Mouse (Mus musculus) cerebellum, postnatal 10 days (tissue): ENCODE results near the gene Perm1.
A peak's percentile ranks its signal among the peaks of the same experiment; 100 is the strongest.

Experiments
- DNase-seq, 2 experiments: peaks; one replicate each; pipeline ENCODE4 v3.0.0; 2021; ENCODE audit warnings: mixed read lengths in 2 of 2

Perm1 gene

DNA sequence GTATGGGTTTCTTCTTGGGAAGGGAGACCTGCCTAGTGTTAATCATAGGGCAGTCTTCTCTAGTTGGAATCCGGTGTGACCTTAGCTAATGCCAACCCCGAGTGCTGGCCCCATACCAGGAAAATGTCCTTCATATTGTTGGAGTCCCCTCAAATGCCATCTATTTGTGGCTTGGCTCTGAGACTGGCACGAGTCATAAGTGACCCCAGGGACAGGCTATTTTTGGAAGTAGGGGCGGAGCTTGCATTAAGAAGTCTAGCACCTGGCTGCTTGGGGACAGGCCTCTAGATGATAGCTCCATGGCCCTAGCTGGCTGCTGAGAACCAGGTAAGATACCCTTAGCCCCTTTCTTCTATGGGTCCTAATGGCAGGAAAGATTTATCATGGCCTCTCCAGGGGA, at the start of gene Perm1:
Perm1 (plus strand) TSS at position 220 of the 400 bp plus-strand sequence.
- DNase-seq, result peak; percentile 76 to 83

DNA sequence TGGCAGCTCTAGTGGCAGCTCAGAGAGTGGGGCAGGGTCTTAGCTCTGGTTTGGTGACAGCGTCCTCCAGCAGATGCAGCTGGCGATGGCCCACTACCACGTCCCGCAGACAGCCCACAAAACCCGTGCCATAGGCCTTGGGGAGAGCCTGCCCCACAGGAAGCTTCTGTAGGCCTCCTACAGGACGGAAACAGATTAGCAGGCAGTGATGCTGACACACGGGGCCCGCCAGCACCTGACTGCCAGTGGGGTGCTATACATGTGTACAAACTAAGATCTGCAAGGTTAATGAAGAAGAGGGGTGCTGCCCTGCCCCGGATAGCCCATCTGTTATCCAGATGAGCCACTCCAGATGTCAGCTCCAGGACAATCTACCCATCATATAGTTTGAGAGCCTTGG, 49.2 kb upstream of the Perm1 start:
- no peak for DNase-seq

DNA sequence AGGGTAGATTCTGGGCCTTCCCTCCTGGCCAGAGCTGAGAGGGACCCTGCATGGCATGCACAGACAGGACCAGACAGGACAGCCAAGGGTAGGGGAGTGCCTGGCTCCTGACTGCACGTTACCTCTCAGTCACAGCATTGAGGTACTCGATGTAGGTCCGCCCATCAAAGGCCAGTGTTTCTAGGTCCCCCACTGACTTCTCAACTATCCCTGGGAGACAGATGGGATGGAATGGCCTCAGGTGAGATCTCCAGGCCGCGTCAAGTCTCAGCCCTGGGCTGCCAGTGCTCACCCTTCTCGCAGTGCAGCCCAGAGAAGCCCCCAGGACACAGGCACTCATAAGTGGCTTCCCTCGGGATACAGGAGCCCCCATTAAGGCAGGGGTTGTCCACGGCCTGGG, 47.1 kb upstream of the Perm1 start:
- no peak for DNase-seq

DNA sequence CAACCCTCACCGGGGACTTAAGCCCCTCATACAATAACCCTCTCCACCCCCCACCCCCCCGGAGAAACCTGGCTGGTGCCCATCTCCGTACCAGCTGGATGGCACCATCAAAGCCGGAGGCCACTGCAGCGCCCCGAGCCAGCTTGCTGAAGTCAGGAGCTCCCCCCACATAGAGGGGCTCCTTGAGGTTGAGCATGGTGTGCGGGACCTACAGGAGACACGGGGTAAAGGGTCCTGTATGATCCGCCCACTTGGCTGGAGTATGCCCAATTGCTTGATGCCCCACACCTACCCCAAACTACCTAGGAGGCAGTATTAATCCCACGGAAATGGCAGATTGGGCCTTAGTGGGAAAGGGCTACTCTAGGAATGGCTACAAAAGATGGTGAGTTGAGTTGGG, 46.5 kb upstream of the Perm1 start:
- DNase-seq, result no peak

DNA sequence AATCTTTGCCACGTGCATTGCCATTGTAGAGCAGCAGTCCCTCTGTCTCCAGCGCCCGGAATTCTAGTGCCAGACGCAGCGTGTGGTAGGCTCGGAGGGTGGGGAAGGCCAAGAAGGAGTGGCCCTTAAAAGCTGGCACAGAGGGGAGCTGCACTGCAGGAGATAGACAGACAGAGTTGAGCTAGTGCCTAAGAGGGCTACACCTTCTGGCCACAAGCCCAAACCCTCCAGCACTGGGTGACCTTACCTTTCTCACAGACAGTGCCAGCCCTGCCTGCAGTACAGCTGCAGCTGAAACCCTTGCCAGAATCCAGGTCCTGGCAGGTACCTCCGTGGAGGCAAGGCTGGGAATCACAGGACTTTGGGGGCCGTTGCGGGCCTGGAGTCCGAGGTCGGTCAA, 43.8 kb upstream of the Perm1 start:
- DNase-seq, result no peak

DNA sequence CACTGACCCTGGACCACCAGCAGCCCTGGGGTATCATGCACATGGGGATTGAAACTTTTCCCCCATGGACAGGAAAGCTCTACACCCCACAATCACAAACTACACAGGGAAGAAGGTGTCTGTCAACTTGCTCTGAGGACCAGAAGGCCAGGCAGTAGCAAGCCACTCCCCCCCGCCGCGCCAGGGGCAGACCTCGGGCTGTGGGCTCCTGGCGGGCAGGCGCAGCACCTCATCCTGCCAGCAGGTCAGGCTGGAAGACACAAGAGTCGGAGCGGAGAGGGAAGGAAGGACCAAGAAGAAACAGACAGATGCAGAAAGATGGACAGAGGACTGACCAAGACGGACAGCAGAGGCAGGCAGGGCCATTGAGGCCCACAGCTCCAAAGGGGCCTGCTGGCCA, 38.0 kb upstream of the Perm1 start:
- DNase-seq, result no peak

DNA sequence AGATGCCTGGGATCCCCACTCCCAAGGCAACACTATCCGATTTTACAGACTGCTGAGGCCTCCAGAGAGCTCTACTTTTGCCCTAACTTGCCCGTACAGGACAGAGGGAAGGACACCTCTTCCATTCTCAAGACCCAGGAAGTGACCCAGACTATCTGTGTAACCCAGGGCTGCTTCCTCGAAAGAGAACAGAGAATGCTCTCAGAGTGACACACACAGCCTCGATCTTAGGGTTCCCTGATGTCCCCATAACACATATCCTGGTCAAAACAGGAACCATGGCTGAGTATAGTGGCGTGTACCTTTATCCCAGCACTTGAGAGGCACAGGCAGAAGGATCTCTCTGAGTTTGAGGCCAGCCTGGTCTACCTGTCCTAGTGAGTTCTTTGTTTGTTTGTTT, 31.9 kb upstream of the Perm1 start:
- no peak for DNase-seq

DNA sequence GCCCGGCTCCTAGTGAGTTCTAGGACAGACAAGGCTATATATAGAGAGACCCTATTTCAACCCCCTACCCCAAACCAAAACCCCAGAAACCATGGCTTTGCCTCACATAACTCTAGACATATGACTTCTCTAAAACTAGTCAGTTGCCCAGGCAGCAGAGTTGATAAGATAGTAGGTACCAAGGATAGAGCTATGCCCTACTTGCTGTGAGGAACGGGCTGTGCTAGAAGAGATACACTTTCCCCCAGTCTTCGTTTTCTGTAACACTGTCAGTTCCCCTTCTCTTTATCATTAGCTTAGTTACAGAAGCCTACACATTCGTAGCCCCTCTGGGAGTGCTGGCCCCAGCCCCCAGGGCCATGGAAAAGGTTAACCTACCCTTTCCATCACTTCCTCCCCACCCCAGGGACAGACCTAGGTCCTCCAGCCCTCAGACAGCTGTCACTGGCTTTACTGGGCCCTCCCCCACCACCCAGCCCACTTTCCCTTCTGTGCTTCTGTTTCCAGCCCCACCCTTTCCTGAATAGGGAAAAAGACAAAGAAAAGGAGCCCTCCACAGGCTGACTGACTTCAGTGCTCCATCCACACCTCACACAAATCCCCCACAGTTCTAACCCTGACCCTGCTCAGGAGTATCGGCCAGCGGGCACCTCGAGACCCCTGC, 31.2 kb upstream of the Perm1 start:
- DNase-seq, result peak in 1 of 2 experiments; percentile 28

DNA sequence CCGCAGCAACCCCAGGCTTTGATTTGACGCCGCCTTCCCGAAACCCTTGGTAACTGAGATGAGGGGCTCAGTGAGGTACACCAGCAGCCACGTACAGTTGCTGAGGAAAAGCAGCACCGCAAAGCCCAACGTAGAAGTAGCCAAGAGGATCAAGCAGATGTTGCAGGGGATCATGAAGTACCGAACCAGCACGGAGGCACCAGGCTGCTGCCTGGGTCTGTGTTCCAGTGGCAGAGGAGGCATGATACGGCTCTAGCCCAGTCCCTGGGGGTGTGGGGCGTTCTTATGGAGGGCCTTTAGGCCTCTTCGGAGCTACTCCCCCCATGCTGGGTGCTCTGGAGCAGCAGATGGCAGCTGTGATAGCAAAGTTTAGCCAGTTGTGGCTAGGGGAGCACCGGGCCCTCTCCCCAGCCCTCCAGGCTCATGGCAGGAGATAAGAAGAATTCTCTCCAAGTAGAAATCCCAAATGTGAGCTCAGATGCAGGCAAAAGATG, 30.2 kb upstream of the Perm1 start:
- peak; percentile 31 to 39 for DNase-seq

DNA sequence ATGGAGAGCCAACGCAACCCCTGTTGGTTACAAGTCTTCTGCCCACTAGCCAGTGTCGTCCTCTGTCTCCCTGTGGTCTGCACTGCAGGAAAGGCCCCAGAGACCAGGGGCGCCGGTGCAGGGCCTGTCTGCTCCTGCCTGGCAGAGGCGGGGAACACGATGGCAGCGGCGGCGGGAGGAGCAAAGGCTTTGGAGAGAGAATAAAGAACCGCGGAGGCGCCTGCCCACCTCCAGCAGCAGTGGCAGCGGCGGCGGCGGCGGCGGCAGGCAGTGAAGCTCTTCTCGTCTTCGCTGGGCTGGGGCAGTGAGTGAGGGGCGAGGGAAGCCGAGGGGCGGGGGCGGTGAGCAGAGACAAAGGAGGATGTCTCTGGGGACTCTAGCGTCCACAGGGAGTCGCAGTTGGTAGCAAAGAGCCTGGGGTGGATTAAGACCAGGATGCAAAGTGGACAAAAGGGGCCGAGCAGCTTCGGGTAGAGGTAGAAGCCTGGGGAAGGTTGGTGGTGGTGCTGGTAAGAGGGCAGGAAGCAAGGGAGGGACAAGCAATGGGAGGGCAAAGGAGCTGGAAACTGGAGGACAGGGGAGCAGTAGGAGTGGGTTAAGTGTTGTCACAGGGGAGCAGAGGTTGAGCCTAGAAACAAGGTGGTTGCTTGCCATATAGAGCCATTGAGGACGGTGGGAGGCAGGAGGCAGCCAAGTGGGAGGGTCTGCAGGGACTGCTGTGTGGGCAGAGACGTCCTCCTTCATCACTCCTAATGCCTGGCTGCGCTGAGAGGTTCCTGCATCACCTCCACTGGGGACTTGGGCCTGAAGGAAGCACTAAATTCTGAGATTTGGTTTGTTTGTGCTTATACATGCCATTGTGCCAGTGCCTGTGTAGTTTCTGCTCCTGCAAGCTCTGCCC, 29.5 kb upstream of the Perm1 start:
- DNase-seq, result peak; percentile 60 to 67

DNA sequence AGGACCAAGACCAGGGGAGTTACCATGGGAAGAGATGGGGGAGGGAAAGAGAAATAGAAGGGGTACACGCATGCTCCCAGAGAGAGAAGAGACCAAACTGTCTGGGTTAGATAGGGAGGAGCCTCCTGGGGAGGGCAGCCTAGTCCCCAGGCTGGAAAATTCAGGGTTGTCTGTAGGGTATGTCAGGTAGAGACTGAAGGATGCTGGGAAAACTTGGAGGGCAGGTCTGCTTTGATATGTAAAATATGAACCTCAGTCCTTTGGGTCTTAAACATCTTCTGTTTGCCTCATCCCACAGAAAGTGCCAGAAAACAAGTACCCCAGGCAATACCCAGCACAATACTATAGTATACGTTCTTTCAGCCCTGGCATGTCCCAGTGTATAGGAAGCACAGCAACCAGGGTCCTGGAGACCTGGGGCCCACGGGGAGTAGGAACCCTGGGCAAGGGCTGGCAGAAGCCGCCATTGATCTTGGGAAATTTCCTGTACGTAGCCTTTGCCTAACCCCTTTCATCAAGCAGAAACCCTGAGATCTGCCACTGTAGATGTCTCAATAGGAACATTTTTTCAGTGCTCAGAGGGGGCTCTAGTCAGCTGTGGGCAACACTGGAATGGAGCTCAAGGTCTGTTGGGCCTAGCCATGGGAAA, 27.4 kb upstream of the Perm1 start:
- DNase-seq, result no peak

DNA sequence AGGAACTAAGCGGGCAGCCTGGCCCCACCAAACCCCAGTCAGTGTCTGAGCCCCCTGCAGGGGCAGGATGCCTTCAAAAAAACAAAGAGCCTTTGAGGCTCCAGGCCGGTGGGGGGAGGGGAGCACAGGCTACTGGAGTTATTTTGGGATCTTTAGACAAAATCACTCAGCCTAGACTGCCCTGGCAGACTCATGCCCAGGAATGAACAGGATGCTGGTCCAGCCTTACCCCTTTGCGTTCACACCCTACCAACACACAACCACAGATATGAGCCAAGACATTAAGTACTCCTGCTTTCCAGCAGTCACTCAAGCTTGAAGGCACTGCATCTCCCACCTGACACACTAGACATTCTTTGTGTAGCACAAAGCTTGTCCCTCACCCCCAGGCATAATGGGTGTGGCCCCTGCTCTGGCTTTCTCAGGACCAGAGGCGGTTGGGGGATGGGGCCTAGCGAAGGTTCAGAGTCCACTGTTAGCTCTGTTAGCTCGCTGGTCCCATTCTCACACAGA, 26.8 kb upstream of the Perm1 start:
- DNase-seq, result peak; percentile 74 to 75

DNA sequence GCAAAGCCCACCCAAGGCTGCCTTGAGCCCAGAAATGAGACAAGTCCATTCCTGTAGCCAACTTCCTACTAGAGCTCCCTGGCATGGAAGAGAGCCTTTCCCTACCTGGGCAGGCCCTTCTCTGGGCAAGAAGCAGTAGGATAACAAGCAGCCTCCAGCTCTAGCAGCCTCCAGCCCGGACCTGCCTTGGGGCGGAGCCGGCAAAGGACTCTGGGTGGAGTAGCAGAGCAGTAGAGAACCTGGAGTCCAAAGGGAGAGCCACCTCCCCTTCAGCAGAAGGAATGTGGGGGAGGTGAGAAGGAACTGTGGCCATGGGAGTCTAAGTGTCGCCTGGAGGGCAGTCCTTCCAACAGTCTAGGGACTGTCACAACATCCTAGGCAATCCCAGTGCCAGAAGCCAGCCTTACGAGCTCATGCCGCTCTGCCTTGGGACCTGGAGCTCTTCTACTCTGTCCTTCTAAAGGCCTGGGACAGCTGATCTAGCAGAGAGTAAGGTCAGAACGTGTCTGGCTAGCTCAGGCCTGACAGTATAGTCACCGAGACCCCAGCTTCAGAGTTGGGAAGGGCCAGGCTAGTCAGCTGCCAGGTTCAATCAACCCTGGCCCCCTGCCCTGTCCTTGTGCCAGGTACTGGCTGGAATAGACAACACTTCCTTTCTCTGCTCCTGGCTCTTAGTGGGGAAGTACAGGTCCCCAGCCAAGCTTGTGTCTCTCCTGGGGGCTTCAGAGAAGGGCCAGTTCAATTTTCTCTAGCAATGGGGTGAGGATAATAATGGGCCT, 23.1 kb upstream of the Perm1 start:
- DNase-seq, result peak; percentile 91 to 94

DNA sequence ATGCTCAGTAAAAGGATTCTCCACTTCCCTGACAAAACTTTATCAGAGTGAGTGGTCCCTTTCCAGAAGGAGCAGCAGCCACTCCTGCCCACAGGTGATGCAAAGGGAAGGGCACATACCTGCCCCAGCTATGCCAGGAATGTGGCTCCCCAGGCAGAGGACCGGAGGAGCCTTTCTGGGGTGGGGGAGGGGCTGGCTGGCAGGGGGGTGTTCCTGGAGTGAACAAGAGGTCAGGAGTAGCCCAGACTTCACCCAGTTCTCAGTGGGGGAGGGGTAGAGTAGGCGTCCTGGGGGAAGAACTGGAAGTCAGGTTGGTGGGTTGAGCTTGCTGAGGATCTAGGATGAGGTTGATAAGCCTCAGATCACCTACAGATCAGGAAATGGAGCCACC, 22.5 kb upstream of the Perm1 start:
- DNase-seq, result peak in 1 of 2 experiments; percentile 26

DNA sequence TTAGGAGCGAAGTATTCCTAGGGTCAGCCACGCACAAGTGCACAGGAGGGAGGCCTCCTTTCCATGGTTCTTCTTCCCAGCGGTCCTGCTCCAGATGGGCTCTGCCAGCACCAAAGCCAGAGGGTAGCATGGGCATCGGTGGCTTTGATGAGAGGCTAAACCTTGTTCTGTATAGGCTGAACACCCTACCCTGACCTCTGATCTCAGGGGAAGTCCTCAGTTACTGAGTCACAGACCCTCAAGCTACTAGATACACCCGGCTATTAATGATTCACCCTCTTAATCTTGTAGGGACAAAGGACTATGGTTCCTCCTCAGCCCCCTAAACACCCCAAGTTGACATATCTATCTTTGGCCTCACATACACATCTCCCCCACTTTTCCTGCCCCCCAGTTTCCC, 21.8 kb upstream of the Perm1 start:
- DNase-seq, result no peak

DNA sequence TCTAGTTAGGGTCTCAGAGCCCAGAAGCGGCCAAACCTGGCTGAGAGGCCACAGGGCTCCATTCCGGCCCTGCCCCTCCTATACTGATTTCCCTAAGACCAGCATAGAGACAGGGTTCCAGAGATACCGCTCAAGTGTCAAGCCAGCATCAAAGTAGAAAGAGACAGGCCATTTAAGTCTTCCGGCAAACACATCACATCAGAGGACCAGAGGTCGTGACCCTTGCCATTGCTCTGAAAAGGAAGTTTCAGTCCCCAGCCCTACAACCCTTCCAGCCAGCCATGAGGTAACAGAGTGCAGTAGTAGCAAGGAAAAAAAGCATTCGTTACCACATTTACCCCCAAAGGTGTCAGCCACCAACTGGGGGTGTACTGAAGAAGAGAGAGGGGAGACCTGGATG, 21.3 kb upstream of the Perm1 start:
- no peak for DNase-seq

DNA sequence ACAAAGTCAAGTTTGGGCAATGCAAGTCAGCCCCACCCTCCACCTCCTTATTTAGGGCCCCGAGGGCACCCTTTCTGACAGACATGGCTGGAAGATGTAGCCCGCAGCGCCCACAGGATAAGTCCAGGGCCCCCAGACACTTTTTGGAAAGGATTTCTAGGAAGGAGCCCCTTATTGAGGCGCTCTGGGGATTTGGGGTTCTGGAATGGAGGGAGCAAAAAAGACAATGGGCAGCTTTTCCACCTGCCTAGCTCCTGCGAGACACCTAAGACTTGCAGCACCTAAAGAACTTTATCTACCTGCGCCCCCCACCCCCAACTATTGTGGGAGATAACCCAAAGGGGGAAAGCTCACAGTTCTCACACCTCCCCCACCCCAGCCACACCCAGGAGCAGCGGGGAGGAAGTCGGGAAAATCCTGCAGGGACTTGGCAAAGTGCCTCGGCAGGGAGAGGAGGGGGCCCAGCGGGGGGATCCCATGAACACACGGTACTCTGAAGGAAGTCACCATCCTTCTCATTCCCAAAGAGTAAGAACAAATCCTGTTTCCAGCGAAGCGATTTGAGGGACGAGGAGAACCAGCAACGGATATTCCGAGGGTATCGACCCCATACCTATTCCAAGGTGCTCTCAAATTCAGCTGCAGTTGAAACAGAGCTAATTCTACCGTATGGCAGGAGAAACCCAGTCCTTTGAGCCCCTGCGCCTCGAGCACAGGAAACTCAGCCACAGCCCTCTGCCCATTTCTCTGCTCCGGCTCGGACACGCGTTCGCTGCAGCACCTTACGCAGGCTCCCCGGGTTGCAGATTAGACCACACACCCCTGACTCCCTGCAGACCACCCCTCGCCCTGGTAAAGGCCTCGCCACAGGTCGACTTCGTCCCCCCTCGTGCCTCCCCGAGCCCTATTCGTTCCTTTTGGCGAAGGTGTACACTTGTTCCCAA, 19.5 kb upstream of the Perm1 start:
- peak; percentile 68 to 79 for DNase-seq

DNA sequence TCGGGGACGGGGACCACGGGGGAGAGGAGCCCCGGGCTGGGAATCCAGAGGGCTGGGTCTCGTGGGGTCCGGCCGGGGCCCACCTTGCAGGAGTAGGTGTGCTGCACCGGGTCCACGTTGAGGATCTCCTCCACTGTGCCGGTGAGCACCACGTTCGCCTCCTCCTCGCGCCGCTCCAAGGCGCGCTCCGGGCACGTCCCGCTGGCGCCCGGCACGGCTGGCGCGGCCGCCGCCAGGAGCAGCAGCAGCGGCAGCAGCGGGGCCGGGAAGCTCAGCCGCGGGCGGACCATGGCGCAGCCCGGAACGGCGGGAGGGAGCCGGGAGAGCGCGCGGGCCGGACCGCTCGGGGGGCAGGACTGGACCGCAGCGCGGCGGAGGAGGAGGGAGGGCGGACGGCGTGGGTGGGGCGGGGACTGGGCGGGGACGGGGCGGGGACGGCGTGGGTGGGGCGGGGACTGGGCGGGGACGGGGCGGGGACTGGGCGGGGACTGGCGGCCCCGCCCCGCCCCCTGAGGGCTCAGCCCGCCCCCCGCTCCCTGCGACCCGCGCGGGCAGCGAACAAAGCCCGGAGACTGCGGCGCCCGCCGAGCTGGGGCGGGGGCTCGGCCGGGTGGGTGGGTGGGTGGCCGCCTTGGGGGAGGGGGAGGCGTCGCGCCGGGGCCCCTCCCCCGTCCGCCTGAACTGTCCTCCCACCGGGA, 18.4 kb upstream of the Perm1 start, which contains the start of gene Agrn:
Agrn (minus strand) TSS at position 358 of the 698 bp plus-strand sequence.
- DNase-seq, result peak; percentile 81 to 87

DNA sequence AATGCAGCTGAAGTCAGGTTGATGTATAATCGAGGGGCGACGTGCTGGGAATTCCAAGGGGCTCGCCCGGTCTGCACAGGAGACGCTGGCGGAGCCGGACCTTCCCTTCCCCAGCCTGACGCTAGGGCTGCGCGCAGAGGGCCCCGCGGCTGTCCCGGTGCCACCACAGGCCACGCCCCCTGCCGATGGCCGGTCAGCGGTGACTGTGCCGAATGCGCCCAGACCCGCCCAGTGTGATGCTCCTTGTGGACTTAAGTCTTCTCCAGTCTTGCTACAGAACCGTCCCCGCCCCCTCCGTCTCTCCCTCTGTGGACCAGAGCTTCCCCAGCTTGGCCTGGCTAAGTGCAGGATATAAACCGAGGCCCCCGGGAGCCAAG, 17.9 kb upstream of the Perm1 start:
- peak; percentile 93 to 94 for DNase-seq

DNA sequence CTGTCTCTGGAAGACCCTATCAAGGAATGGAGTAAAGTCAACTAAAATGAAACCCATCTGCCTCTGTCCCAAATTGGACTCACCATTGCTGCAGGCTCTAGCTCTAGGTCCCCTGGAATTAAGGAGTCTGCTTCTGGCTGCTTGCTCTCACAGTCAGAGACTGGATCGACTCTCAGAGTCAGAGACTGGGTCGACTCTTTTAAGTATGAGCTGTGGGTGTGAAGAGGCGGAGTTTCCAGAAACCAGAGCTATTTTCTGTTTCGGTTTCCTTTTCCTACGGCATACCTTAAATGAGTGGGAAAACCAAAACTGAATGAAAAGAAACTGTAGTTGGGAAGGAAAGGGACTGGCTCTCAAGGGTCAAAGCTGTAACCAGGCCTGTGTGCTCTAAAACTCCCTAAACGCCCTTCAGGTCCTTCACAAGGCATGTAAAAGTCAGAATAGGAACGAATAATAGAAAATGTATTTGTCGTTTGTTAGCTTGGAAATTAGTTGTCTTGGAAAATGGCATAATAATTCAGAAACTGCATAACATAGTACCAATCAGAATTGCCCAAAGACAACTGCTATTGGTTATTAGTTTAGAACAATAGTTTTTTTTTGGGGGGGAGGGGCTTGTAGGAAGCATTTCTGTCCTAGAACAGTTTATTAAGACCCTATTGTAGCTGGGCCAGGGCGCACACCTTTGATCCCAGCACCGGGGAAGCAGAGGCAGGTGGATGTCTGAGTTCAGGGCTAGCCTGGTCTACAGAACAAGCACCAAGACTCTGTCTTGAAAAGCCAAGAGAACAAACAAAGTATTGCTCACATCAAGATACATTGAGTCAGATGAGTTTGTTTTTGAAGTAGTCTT, 14.8 kb upstream of the Perm1 start, which contains the start of gene Isg15:
Isg15 (minus strand) TSS at position 196 of the 853 bp plus-strand sequence.
- DNase-seq, result no peak
